Mouse (Mus musculus): ENCODE measurements around the gene Cdkl3. TPM values are rescaled to one million over a fixed set of nuclear protein-coding genes. Genes with fewer than 3 reads are reported as not detected.
"Not testable (repeated sequence)": the region's sequence is repeated elsewhere in the genome, so short reads cannot be mapped to it uniquely, and the experiment has no call there.

The Cdkl3 gene
- polyA plus RNA-seq, 1 experiment from 2014 or later = 9.1 TPM

DNA sequence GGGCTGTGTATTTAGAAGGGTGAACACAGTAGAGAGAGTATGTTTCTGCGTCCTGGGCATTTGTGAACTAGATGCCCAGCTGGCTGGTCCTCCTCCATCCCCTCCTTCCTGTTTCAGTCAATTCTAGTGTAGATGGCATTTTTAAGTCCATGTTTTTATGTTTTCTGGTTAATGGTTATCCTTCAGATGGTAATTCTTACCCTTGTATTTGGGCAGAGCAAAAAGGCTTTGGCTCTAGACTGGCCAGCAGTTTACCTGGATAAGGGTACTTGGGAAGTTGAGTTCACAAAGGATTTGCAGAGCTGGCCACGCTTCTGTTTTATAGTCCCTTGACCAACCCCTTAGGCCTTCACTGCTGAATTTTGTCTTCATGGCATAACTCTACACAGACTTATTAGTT, 102.0 kb downstream of the Cdkl3 start:
- Histone ChIP-seq H3K4me1 (ENCODE audit: control insufficient read depth, insufficient read depth, low read length) (peaks cover 18% of the 10 kb centered on the region), H3K27me3 (ENCODE audit: control insufficient read depth, insufficient read depth, low read length) (no peaks in the 10 kb centered on the region), H3K9me3 (replicated peaks; ENCODE audit: control insufficient read depth, low read length) (no peaks in the 10 kb centered on the region), H3K9ac (ENCODE audit: low read depth, low read length) (no peak overlapping the region), H3K36me3 (ENCODE audit: control insufficient read depth, insufficient read depth, low read length) (no peaks in the 10 kb centered on the region), H3K27ac (ENCODE audit: low read depth, low read length) (no peak overlapping the region), H3K4me2 (no peak overlapping the region), H3K4me3 (ENCODE audit: low read depth, low read length) (no peak overlapping the region)
- WGBS (ENCODE audit: insufficient replicate concordance) = 96% methylated on average over 2 of the region's 2 CpGs
- no peak for ATAC-seq (replicated peaks; ENCODE audit: insufficient number of reproducible peaks, low FRiP score, low TSS enrichment)

DNA sequence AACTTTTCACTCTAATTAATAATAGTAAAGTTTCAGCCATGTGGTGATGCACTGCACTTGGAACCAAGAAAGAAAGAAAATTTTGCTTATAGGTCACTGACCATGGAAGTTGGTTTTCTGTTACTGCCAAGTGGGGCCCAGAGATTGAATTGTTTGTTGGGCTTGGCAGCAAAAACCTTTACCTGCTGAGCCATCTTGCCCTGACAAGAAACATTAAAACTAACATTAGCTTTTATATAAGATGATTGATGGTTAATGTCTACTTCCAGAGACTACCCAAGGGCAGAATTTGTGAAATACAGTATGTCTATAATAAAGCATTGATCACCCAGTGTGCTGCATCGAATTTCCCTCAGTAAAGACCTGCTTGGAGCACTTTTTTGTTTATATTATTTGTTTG, 102.4 kb downstream of the Cdkl3 start:
- Histone ChIP-seq H3K27ac (ENCODE audit: low read depth, low read length) (no peak overlapping the region), H3K4me2 (no peak overlapping the region), H3K9ac (ENCODE audit: low read depth, low read length) (no peak overlapping the region), H3K4me3 (ENCODE audit: low read depth, low read length) (no peak overlapping the region), H3K4me1 (ENCODE audit: control insufficient read depth, insufficient read depth, low read length) (peaks cover 14% of the 10 kb centered on the region), H3K36me3 (ENCODE audit: control insufficient read depth, insufficient read depth, low read length) (no peaks in the 10 kb centered on the region), H3K27me3 (ENCODE audit: control insufficient read depth, insufficient read depth, low read length) (no peaks in the 10 kb centered on the region), H3K9me3 (replicated peaks; ENCODE audit: control insufficient read depth, low read length) (no peaks in the 10 kb centered on the region)
- WGBS (ENCODE audit: insufficient replicate concordance) = 91% methylated on average over 1 of the region's 1 CpGs
- ATAC-seq (replicated peaks; ENCODE audit: insufficient number of reproducible peaks, low FRiP score, low TSS enrichment) = no peak

DNA sequence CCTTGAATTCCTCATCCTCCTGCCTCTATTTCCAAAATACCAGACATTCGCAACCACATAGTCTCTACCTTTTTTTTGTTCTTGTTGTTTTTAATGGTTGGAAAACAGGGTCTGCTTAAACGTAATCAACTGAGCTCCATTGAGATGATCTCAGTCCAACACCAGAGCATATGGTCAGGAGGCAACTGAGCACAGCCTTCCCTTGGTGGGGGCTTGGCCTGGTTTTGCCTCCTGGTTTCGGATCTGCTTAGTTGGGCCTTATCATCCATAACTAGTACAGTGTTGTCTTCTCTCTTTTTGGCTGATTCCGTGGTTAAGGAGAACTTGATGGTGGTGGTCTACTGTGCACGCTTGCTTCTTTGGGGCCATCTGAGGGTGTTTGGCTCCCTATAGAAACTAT, 104.8 kb downstream of the Cdkl3 start:
- Histone ChIP-seq H3K27ac (ENCODE audit: low read depth, low read length) (no peak overlapping the region), H3K36me3 (ENCODE audit: control insufficient read depth, insufficient read depth, low read length) (no peaks in the 10 kb centered on the region), H3K4me3 (ENCODE audit: low read depth, low read length) (no peak overlapping the region), H3K4me2 (no peak overlapping the region), H3K9me3 (replicated peaks; ENCODE audit: control insufficient read depth, low read length) (no peaks in the 10 kb centered on the region), H3K27me3 (ENCODE audit: control insufficient read depth, insufficient read depth, low read length) (no peaks in the 10 kb centered on the region), H3K9ac (ENCODE audit: low read depth, low read length) (no peak overlapping the region), H3K4me1 (ENCODE audit: control insufficient read depth, insufficient read depth, low read length) (peaks cover 8% of the 10 kb centered on the region)
- WGBS (ENCODE audit: insufficient replicate concordance) = 89% methylated on average over 5 of the region's 5 CpGs
- ATAC-seq (replicated peaks; ENCODE audit: insufficient number of reproducible peaks, low FRiP score, low TSS enrichment) = no peak

DNA sequence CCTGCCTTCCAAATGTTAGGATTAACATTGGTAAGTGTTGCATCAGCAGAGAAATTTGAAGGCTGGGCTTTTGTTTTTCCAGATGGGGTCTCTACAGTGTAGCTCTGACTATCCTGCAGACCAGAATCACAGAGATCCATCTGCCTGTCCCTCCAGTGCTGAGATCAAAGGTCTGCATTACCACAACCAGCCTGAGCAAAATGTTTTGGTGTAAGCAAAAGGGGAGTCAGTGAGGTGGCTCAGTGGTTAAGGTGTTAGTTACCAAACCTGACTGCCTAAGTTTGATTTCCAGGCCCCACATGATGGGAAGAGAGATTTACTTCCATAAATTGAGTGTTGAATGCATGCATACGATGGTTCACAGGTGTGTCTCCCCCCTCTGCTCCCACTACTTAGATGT, 105.4 kb downstream of the Cdkl3 start:
- 77% methylated on average over 1 of the region's 1 CpGs for WGBS (ENCODE audit: insufficient replicate concordance)
- Histone ChIP-seq H3K9me3 (replicated peaks; ENCODE audit: control insufficient read depth, low read length) (no peaks in the 10 kb centered on the region), H3K4me2 (no peak overlapping the region), H3K36me3 (ENCODE audit: control insufficient read depth, insufficient read depth, low read length) (no peaks in the 10 kb centered on the region; the same call in 1 of the 2 replicates), H3K27ac (ENCODE audit: low read depth, low read length) (no peak overlapping the region), H3K4me3 (ENCODE audit: low read depth, low read length) (no peak overlapping the region), H3K9ac (ENCODE audit: low read depth, low read length) (no peak overlapping the region), H3K27me3 (ENCODE audit: control insufficient read depth, insufficient read depth, low read length) (no peaks in the 10 kb centered on the region), H3K4me1 (ENCODE audit: control insufficient read depth, insufficient read depth, low read length) (peaks cover 5% of the 10 kb centered on the region; the same call in 1 of the 2 replicates)
- ATAC-seq (replicated peaks; ENCODE audit: insufficient number of reproducible peaks, low FRiP score, low TSS enrichment) = no peak

DNA sequence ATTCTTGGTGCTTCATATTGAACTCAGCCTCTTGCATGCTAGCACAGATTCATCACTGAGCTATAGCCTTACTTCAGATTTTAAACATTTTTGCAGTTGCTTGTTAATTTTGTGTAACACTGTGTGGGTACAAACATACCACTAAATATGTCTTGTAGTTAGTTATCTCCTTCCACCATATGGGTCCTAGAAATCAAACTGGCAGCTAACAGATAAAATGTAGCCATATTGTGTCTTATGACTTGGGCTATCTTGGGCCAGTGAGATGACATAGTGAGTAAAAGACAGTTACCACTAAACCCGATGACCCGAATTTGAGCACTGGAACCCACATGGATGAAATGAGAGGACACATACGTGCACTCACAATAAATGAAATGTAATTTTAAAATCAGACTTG, 111.5 kb downstream of the Cdkl3 start:
- H3K4me1 ChIP-seq (ENCODE audit: control insufficient read depth, insufficient read depth, low read length) = no peaks in the 10 kb centered on the region
- no peak for ATAC-seq (replicated peaks; ENCODE audit: insufficient number of reproducible peaks, low FRiP score, low TSS enrichment)
- no peak overlapping the region for H3K27ac ChIP-seq (ENCODE audit: low read depth, low read length)
- WGBS (ENCODE audit: insufficient replicate concordance) = 92% methylated on average over 3 of the region's 3 CpGs
- no peak overlapping the region for H3K4me2 ChIP-seq
- no peak overlapping the region for H3K9ac ChIP-seq (ENCODE audit: low read depth, low read length)
- H3K36me3 ChIP-seq (ENCODE audit: control insufficient read depth, insufficient read depth, low read length) = peaks cover 34% of the 10 kb centered on the region
- no peaks in the 10 kb centered on the region for H3K27me3 ChIP-seq (ENCODE audit: control insufficient read depth, insufficient read depth, low read length)
- H3K4me3 ChIP-seq (ENCODE audit: low read depth, low read length) = no peak overlapping the region
- H3K9me3 ChIP-seq (replicated peaks; ENCODE audit: control insufficient read depth, low read length) = peaks cover 3% of the 10 kb centered on the region; the same call in 1 of the 2 replicates

DNA sequence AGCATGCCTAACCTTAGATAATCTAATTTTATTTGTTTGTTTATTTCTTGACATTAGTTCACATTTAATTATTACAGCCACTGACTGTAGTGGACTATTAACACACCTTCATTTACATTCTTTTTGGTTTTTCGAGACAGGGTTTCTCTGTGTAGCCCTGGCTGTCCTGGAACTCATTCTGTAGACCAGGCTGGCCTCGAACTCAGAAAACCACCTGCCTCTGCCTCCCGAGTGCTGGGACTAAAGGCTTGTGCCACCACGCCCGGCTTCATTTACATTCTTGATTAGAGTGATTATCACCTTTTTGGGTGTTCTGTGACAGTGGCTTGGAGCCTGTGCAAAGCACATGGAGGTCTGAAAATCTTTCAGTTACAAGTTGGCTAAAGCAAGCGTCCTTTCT, 112.1 kb downstream of the Cdkl3 start:
- not testable (repeated sequence) for H3K4me2 ChIP-seq; H3K27me3 ChIP-seq (ENCODE audit: control insufficient read depth, insufficient read depth, low read length); H3K27ac ChIP-seq (ENCODE audit: low read depth, low read length); H3K4me1 ChIP-seq (ENCODE audit: control insufficient read depth, insufficient read depth, low read length); ATAC-seq (replicated peaks; ENCODE audit: insufficient number of reproducible peaks, low FRiP score, low TSS enrichment); H3K9ac ChIP-seq (ENCODE audit: low read depth, low read length); H3K9me3 ChIP-seq (replicated peaks; ENCODE audit: control insufficient read depth, low read length); H3K4me3 ChIP-seq (ENCODE audit: low read depth, low read length)
- 84% methylated on average over 6 of the region's 6 CpGs for WGBS (ENCODE audit: insufficient replicate concordance)
- H3K36me3 ChIP-seq (ENCODE audit: control insufficient read depth, insufficient read depth, low read length) = peaks cover 35% of the 10 kb centered on the region

DNA sequence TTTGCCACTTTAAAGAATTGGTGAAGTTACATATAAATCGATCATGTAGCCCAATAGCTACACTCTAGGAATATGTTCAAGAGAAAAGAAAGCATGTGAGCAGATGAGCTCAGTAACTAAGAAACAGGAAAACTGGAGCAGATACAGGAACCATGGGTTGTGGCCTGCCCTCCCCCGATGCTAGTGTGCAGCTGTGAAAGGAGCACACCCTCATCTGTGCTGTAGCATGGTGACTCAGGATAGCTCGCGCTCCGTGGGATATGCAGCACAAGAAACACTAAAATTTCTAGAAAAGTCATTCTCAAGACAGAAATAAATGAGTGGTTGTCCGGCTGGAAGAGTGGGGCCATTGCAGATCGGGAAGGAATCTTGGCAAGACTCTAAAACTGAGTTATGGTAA, 113.1 kb downstream of the Cdkl3 start:
- WGBS (ENCODE audit: insufficient replicate concordance) = 94% methylated on average over 7 of the region's 7 CpGs
- H3K36me3 ChIP-seq (ENCODE audit: control insufficient read depth, insufficient read depth, low read length) = peaks cover 41% of the 10 kb centered on the region
- no peak overlapping the region for H3K4me3 ChIP-seq (ENCODE audit: low read depth, low read length)
- no peak overlapping the region for H3K4me2 ChIP-seq
- no peaks in the 10 kb centered on the region for H3K27me3 ChIP-seq (ENCODE audit: control insufficient read depth, insufficient read depth, low read length)
- H3K9me3 ChIP-seq (replicated peaks; ENCODE audit: control insufficient read depth, low read length) = peaks cover 3% of the 10 kb centered on the region; the same call in 1 of the 2 replicates
- no peaks in the 10 kb centered on the region for H3K4me1 ChIP-seq (ENCODE audit: control insufficient read depth, insufficient read depth, low read length)
- ATAC-seq (replicated peaks; ENCODE audit: insufficient number of reproducible peaks, low FRiP score, low TSS enrichment) = no peak
- no peak overlapping the region for H3K9ac ChIP-seq (ENCODE audit: low read depth, low read length)
- no peak overlapping the region for H3K27ac ChIP-seq (ENCODE audit: low read depth, low read length)

DNA sequence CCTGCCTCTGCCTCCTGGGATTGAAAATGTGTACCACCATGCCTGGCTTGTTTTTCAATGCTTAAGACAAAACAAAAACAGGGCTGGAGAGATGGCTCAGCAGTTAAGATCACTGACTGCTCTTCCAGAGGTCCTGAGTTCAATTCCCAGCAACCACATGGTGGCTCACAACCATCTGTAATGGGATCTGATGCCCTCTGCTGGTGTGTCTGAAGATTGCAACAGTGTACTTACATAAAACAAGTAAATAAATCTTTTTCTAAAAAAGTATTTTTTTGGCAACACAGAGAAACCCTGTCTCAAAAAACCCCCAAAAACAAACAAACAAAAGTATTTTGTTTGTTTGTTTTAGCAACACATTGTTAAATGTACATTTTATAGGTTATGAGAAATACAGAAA, 116.4 kb downstream of the Cdkl3 start:
- H3K4me2 ChIP-seq; H3K9me3 ChIP-seq (replicated peaks; ENCODE audit: control insufficient read depth, low read length); H3K27me3 ChIP-seq (ENCODE audit: control insufficient read depth, insufficient read depth, low read length); H3K27ac ChIP-seq (ENCODE audit: low read depth, low read length); H3K4me1 ChIP-seq (ENCODE audit: control insufficient read depth, insufficient read depth, low read length); ATAC-seq (replicated peaks; ENCODE audit: insufficient number of reproducible peaks, low FRiP score, low TSS enrichment); H3K4me3 ChIP-seq (ENCODE audit: low read depth, low read length); H3K9ac ChIP-seq (ENCODE audit: low read depth, low read length): not testable (repeated sequence)
- H3K36me3 ChIP-seq (ENCODE audit: control insufficient read depth, insufficient read depth, low read length) = peaks cover 53% of the 10 kb centered on the region

DNA sequence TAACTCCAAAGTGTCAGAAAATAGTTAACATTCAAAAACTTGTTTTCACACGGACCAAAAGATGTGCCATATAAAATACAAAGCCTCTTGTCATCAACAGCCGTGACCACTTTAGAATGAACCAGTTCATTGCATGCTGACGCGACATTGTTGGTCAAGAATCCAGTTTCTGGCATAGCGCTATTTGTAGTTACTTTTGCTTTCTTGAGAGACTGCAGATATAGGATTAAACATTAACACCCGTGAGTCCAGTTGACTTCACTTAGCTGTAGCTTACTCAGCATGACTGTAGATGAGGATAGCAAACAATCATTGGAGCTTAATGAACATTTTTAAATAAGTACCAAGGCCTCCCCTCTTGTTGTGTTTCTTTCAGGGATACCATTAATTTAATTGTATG, 118.0 kb downstream of the Cdkl3 start:
- 89% methylated on average over 6 of the region's 6 CpGs for WGBS (ENCODE audit: insufficient replicate concordance)
- no peak for ATAC-seq (replicated peaks; ENCODE audit: insufficient number of reproducible peaks, low FRiP score, low TSS enrichment)

More for the DNA sequence above, 118.0 kb downstream of the Cdkl3 start:
- Histone ChIP-seq H3K4me1 (ENCODE audit: control insufficient read depth, insufficient read depth, low read length) (no peaks in the 10 kb centered on the region), H3K9me3 (replicated peaks; ENCODE audit: control insufficient read depth, low read length) (peaks cover 3% of the 10 kb centered on the region; the same call in 1 of the 2 replicates), H3K27ac (ENCODE audit: low read depth, low read length) (no peak overlapping the region), H3K4me3 (ENCODE audit: low read depth, low read length) (no peak overlapping the region), H3K4me2 (no peak overlapping the region), H3K9ac (ENCODE audit: low read depth, low read length) (no peak overlapping the region), H3K36me3 (ENCODE audit: control insufficient read depth, insufficient read depth, low read length) (peaks cover 57% of the 10 kb centered on the region), H3K27me3 (ENCODE audit: control insufficient read depth, insufficient read depth, low read length) (no peaks in the 10 kb centered on the region)
